Mouse (Mus musculus): Measurements from ENCODE around the gene Ahcyl2. TPM values are rescaled to one million over a fixed set of nuclear protein-coding genes. Genes with fewer than 3 reads are reported as not detected.

Gene Ahcyl2
- total and polyA plus RNA-seq, 3 experiments: 50.0 to 204 (median 184) TPM

DNA sequence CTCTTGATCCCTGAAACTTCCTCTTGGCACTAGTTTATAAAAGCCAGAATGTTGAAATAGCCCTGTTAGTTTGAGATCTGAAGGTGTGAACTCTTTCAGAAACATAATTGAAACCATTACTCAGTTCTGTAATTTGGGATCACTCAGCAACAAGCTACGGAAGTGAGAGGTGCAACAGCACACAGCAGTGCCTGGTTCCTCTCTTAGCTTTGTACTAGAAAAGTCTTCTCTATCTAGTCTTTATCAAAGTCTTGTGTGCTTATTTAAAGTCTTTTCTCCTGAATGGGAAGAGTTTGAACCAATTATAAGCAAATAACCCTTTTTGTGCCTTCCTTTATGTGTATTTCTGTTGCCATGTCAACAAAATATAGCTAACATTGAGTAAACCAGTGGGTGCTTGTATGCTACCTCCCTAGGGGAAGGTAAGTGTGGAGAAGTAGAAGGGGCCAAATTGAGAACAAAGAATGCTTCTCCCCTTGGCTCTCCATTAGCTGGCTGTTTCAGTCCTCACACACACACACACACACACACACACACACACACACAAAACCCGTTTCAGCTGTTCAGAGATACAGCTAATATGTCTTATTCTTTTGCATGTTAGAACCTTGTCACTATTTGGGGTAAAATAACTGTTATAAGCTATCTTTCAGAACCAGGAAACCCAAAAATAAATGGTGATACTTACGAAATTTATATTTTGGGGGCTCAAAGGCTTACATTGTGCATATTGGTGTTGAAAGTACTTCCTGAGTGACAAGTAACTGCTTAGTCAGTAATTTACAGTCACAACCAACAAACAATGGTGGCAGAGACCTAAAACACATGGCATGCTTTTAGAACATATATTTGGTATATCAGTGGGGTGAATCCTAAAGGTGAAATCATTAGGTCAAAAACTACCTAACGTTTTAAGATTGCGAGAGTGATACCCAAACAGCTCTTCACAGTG lies 59.8 kb downstream of the Ahcyl2 start (continued):
- TF ChIP-seq ZC3H11A (IDR thresholded peaks at IDR 0.05; ENCODE audit: low read depth, low read length) (no peak), IRF4 (IDR thresholded peaks at IDR 0.05; ENCODE audit: low read depth, low read length) (peak; percentile 97), POLR2A (IDR thresholded peaks at IDR 0.05; ENCODE audit: low read depth, low read length) (no peak; the same call in 1 of the 2 replicates), ZNF384 (IDR thresholded peaks at IDR 0.05; ENCODE audit: low read depth, low read length) (no peak; the same call in 1 of the 2 replicates), UBTF (IDR thresholded peaks at IDR 0.05; ENCODE audit: low read depth, low read length) (no peak), NRF1 (IDR thresholded peaks at IDR 0.05; ENCODE audit: low read depth, low read length) (no peak), JUN (IDR thresholded peaks at IDR 0.05; ENCODE audit: insufficient read depth, low read depth, low read length) (peak; percentile 87), USF1 (IDR thresholded peaks at IDR 0.05; ENCODE audit: low read depth, low read length) (no peak), USF2 (conservative IDR thresholded peaks at IDR 0.05; ENCODE audit: low read depth, low read length) (no peak), RAD21 (IDR thresholded peaks at IDR 0.05; ENCODE audit: low read depth, low read length) (no peak), POLR2AphosphoS2 (IDR thresholded peaks at IDR 0.05; ENCODE audit: low read depth, low read length) (no peak)

DNA sequence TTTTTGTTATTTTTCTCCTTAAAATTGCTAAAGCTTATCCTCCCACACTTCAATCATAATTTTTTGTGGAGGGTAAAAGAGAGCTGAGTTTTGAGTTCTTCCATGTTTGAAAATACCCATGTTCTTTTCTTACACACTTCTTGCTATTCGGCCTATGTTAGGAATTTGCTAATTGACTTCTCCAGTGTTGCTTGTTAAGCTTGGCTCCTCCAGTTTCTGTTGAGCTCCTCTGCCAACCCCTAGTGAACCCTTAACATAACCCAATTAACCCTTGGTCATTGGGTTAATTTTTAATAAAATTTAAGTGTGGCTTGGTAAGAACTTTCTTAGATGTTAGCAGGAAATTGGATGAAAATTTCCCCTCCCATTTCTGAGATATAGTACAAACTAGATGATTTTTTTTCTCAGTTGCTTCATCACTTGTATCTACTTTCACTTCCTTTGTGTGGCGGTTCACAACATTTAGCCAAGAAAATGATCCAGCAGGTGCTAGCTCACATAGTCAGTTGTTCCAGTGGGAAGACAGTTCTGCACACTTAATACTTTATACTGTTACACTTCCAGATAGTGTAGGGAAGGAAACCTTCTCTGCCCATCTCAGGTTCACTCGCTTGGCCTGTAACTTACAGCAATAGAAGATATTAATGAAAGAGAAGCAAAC lies 60.9 kb downstream of the Ahcyl2 start:
- H3K27me3 ChIP-seq (replicated peaks): no peaks in the 10 kb centered on the region
- no peaks in the 10 kb centered on the region for H3K9me3 ChIP-seq (replicated peaks; ENCODE audit: low read length)
- peak overlapping the region; percentile 99 for H3K4me2 ChIP-seq (ENCODE audit: insufficient read depth, low read depth, poor library complexity, severe bottlenecking)
- peak overlapping the region; percentile 60 for H3K27ac ChIP-seq (ENCODE audit: insufficient read depth, low read depth)
- peak overlapping the region; percentile 69 for H3K9ac ChIP-seq (ENCODE audit: insufficient read depth, low read depth)
- peaks cover 0 to 7% of the 10 kb centered on the region in 2 experiments for H3K36me3 ChIP-seq (replicated peaks in 1 of 2; ENCODE audit: control insufficient read depth in 1 of 2, insufficient read depth in 1 of 2, low read length in 1 of 2)
- TF ChIP-seq MYC (IDR thresholded peaks at IDR 0.05; ENCODE audit: low read depth, low read length) (peak; percentile 23; the same call in 1 of the 2 replicates), JUN (IDR thresholded peaks at IDR 0.05; ENCODE audit: insufficient read depth, low read depth, low read length) (peak; percentile 73), ZNF384 (IDR thresholded peaks at IDR 0.05; ENCODE audit: low read depth, low read length) (peak; percentile 93), EP300 (IDR thresholded peaks at IDR 0.05; ENCODE audit: low read length) (peak; percentile 94), GABPA (IDR thresholded peaks at IDR 0.05; ENCODE audit: insufficient replicate concordance, low read depth, low read length) (no peak), NELFE (IDR thresholded peaks at IDR 0.05; ENCODE audit: low read depth, low read length) (peak; percentile 32; the same call in 1 of the 2 replicates), ETS1 (conservative IDR thresholded peaks at IDR 0.05; ENCODE audit: low read depth, low read length) (peak; percentile 72), UBTF (IDR thresholded peaks at IDR 0.05; ENCODE audit: low read depth, low read length) (no peak), CHD2 (IDR thresholded peaks at IDR 0.05; ENCODE audit: low read length) (0 out of 2 replicates have a peak, but pooled peaks have one; percentile 47), PAX5 (IDR thresholded peaks at IDR 0.05; ENCODE audit: low read length) (no peak), TCF12 (IDR thresholded peaks at IDR 0.05; ENCODE audit: low read depth, low read length) (peak; percentile 68), CTCF (conservative IDR thresholded peaks at IDR 0.05 in 1 of 2, IDR thresholded peaks at IDR 0.05 in 1 of 2; ENCODE audit: low read depth in 2 of 2, low read length in 2 of 2) (no peak), SIN3A (IDR thresholded peaks at IDR 0.05; ENCODE audit: low read length) (0 out of 2 replicates have a peak, but pooled peaks have one; percentile 44), RAD21 (IDR thresholded peaks at IDR 0.05; ENCODE audit: low read depth, low read length) (no peak), ELF1 (IDR thresholded peaks at IDR 0.05; ENCODE audit: low read depth, low read length) (no peak), MEF2A (IDR thresholded peaks at IDR 0.05; ENCODE audit: borderline replicate concordance, low read depth, low read length) (0 out of 2 replicates have a peak, but pooled peaks have one; percentile 16), BHLHE40 (IDR thresholded peaks at IDR 0.05; ENCODE audit: low read depth, low read length) (peak; percentile 69), MAZ (IDR thresholded peaks at IDR 0.05; ENCODE audit: low read depth, low read length) (0 out of 2 replicates have a peak, but pooled peaks have one; percentile 61), HCFC1 (IDR thresholded peaks at IDR 0.05; ENCODE audit: low read depth, low read length) (no peak), IRF4 (IDR thresholded peaks at IDR 0.05; ENCODE audit: low read depth, low read length) (peak; percentile 89), TBP (conservative IDR thresholded peaks at IDR 0.05; ENCODE audit: low read depth, low read length) (0 out of 2 replicates have a peak, but pooled peaks have one; percentile 11), MAX (IDR thresholded peaks at IDR 0.05; ENCODE audit: low read length) (peak; percentile 54; the same call in 1 of the 2 replicates), JUND (conservative IDR thresholded peaks at IDR 0.05; ENCODE audit: low read depth, low read length) (peak; percentile 82), RCOR1 (conservative IDR thresholded peaks at IDR 0.05; ENCODE audit: low read depth, low read length) (peak; percentile 64; the same call in 1 of the 2 replicates)
- H3K4me3 ChIP-seq (replicated peaks in 1 of 3; ENCODE audit: low read depth in 2 of 3, low read length in 2 of 3, poor library complexity in 1 of 3): peak overlapping the region in 1 of 3 experiments; percentile 9
- dilution Hi-C loops (cut with MboI; ENCODE audit: extremely low pct_ligation_motif_present, extremely low pct_unique_long_range_greater_than_20kb, low sequenced_read_pairs): no loop called here
- DNase-seq (ENCODE audit: extremely low read depth): peak; percentile 70
- in situ Hi-C loops (cut with MboI; ENCODE audit: low pct_ligation_motif_present, low pct_unique_long_range_greater_than_20kb, low sequenced_read_pairs): loop anchor here (5.0 to 10.0 kb wide), 3 partner anchors 61 to 376 kb away; partner anchors contain the start of gene Ahcyl2
- peaks cover 5% of the 10 kb centered on the region; the same call in 1 of the 2 replicates for H3K79me2 ChIP-seq (replicated peaks; ENCODE audit: control insufficient read depth, extremely low read depth, insufficient read depth, poor library complexity, severe bottlenecking)
- peaks cover 6 to 89% of the 10 kb centered on the region in 2 experiments; a peak in 3 of 4 replicates for H3K4me1 ChIP-seq (ENCODE audit: control insufficient read depth in 1 of 2, insufficient read depth in 2 of 2)

All from CH12.LX (cell line).